In genomic region chr4:56373746-56374145, GRCm38 (mm10) we compare ENCODE assay signal across 21 mouse cellular contexts.
DNase-seq lines count a peak whose midpoint lies in the region; ATAC-seq and TF ChIP-seq lines count a peak whose summit lies in the region.
"Had no signal": no experiment of that assay in that cellular context is flagged by ENCODE, and none has a peak within 500 bp of the region (broad histone marks: within the 10 kb centered on the region; RNA-seq: fewer than 3 reads in every experiment).

No protein-coding gene starts in this region.

- no peak overlapping the region for H3K4me3 ChIP-seq in C2C12 (ENCODE audit: insufficient read depth, poor library complexity, severe bottlenecking)
- H3K4me3 ChIP-seq in midbrain, embryonic 11.5 days (ENCODE audit: low read depth, low read length) = no peak overlapping the region
- H3K4me3 ChIP-seq: forebrain, embryonic 12.5 days; forebrain, embryonic 15.5 days; hindbrain, embryonic 12.5 days; hindbrain, embryonic 15.5 days had no signal

- DNase-seq in 3T3-L1 (ENCODE audit: low read depth, low spot score) (peak; percentile 86), Patski (ENCODE audit: low read depth, low spot score) (peak; percentile 49)
- DNase-seq in fibroblast of lung, adult 2 months (ENCODE audit: low read depth) = peak; percentile 35
- no peak for DNase-seq in gastrocnemius, adult 18-20 months (ENCODE audit: low spot score)
- no peak for DNase-seq in midbrain, embryonic 11.5 days (ENCODE audit: low spot score, missing footprints)
- no peak for DNase-seq in cerebellum, adult 9-10 months
- DNase-seq: adrenal gland, postnatal 10 days; adrenal gland, postnatal 36 days; cerebellum, adult 11 months; cerebellum, adult 8-10 months; gastrocnemius, postnatal 10 days; gastrocnemius, postnatal 36 days had no signal

- no peak for ATAC-seq in Patski
- ATAC-seq in midbrain, embryonic 11.5 days (ENCODE audit: low FRiP score) = no peak
- ATAC-seq in megakaryocyte, adult 5-6 weeks (ENCODE audit: poor library complexity, severe bottlenecking) = no peak
- ATAC-seq: activated CD4-positive, CD25-positive, alpha-beta regulatory T cell, adult 4 months; forebrain, embryonic 15.5 days; intestine, postnatal 0 days had no signal

- POLR2A ChIA-PET in Patski (lab: Charles Lee) = interaction anchor here (0.6 kb wide), 1 partner anchor 205 kb away, joined by 3 read pairs; no protein-coding TSS in a partner anchor

- H3K36me3 ChIP-seq in C2C12 (ENCODE audit: control insufficient read depth, insufficient read depth) = no peaks in the 10 kb centered on the region
- no peaks in the 10 kb centered on the region for H3K36me3 ChIP-seq in midbrain, embryonic 11.5 days (ENCODE audit: control insufficient read depth, insufficient read depth, low read length)
- H3K36me3 ChIP-seq: forebrain, embryonic 12.5 days; forebrain, embryonic 15.5 days; hindbrain, embryonic 12.5 days; hindbrain, embryonic 15.5 days had no signal

- no peaks in the 10 kb centered on the region for H3K79me2 ChIP-seq in C2C12 (ENCODE audit: control insufficient read depth, insufficient read depth)

- no peak overlapping the region for H3K9ac ChIP-seq in midbrain, embryonic 11.5 days (ENCODE audit: low read length)
- H3K9ac ChIP-seq: forebrain, embryonic 12.5 days; forebrain, embryonic 15.5 days; hindbrain, embryonic 12.5 days; hindbrain, embryonic 15.5 days had no signal

- 80% methylated on average over 4 of the region's 4 CpGs for WGBS in midbrain, embryonic 11.5 days

- H3K27me3 ChIP-seq in C2C12 (ENCODE audit: control insufficient read depth, insufficient read depth, insufficient read length) = no peaks in the 10 kb centered on the region
- H3K27me3 ChIP-seq in Patski = no peaks in the 10 kb centered on the region
- H3K27me3 ChIP-seq in midbrain, embryonic 11.5 days (ENCODE audit: control insufficient read depth, insufficient read depth, low read length) = no peaks in the 10 kb centered on the region
- H3K27me3 ChIP-seq: forebrain, embryonic 12.5 days; forebrain, embryonic 15.5 days; hindbrain, embryonic 12.5 days; hindbrain, embryonic 15.5 days had no signal

- CTCF ChIA-PET in Patski (lab: Charles Lee) = interaction anchor here (0.8 to 3.9 kb wide), 7 partner anchors 11 to 652 kb away, joined by 3 to 16 read pairs (median 4); no protein-coding TSS in a partner anchor

- no peak overlapping the region for H3K4me2 ChIP-seq in midbrain, embryonic 11.5 days
- H3K4me2 ChIP-seq: forebrain, embryonic 12.5 days; forebrain, embryonic 15.5 days; heart, embryonic 11.5 days; hindbrain, embryonic 12.5 days; hindbrain, embryonic 15.5 days had no signal

- in situ Hi-C loops in Patski (cut with MboI; ENCODE audit: low pct_unique_long_range_greater_than_20kb) = loop anchor here (10.0 to 25.0 kb wide), 4 partner anchors 311 to 889 kb away; no protein-coding TSS in a partner anchor

- no peaks in the 10 kb centered on the region for H3K79me3 ChIP-seq in C2C12 (ENCODE audit: low read depth)

- TF ChIP-seq CTCF in C2C12 (IDR thresholded peaks at IDR 0.05; ENCODE audit: control insufficient read depth, insufficient read depth, insufficient read length) = no peak
- TF ChIP-seq CTCF in Patski (IDR thresholded peaks at IDR 0.05) = no peak

- H3K4me1 ChIP-seq in midbrain, embryonic 11.5 days (ENCODE audit: control insufficient read depth, insufficient read depth, low read length) = no peaks in the 10 kb centered on the region
- H3K4me1 ChIP-seq: forebrain, embryonic 12.5 days; forebrain, embryonic 15.5 days; hindbrain, embryonic 15.5 days had no signal

- no peak overlapping the region for H3K27ac ChIP-seq in midbrain, embryonic 11.5 days (ENCODE audit: low read depth, low read length)
- H3K27ac ChIP-seq: forebrain, embryonic 12.5 days; forebrain, embryonic 15.5 days; hindbrain, embryonic 12.5 days; hindbrain, embryonic 15.5 days had no signal

- H3K9me3 ChIP-seq in midbrain, embryonic 11.5 days (ENCODE audit: control insufficient read depth, low read length) = no peaks in the 10 kb centered on the region
- H3K9me3 ChIP-seq: forebrain, embryonic 12.5 days; forebrain, embryonic 15.5 days; hindbrain, embryonic 12.5 days; hindbrain, embryonic 15.5 days had no signal

- H3ac ChIP-seq in C2C12 (ENCODE audit: control insufficient read depth, insufficient read length, low read depth) = no peak overlapping the region

TF ChIP-seq in C2C12, 6 proteins besides CTCF, POLR2A, EP300 and RAD21:
- no peak for TF ChIP-seq MYOD1 (IDR thresholded peaks at IDR 0.05; ENCODE audit: control insufficient read depth, insufficient read length, low read depth)
- TF ChIP-seq FOSL1 (IDR thresholded peaks at IDR 0.05; ENCODE audit: insufficient read depth, low read length, poor library complexity, severe bottlenecking) = peak; percentile 28
- TF ChIP-seq MAX (IDR thresholded peaks at IDR 0.05) = peak; percentile 24

Comparison
In these comparisons a context has a peak if more than half of its experiments do, and no peak if none do; other contexts are left out.
1. DNase-seq: peak in 3T3-L1 (single experiment), Patski (single experiment) and fibroblast of lung, adult 2 months (single experiment); none in gastrocnemius, adult 18-20 months (single experiment), midbrain, embryonic 11.5 days (single experiment) and cerebellum, adult 9-10 months (single experiment).